Mouse (Mus musculus): ENCODE results near the gene Scgb1c1. TPM values are rescaled to one million over a fixed set of nuclear protein-coding genes. Genes with fewer than 3 reads are reported as not detected.

Scgb1c1 gene
- polyA plus RNA-seq, 1 experiment from 2014 or later, result not detected

DNA sequence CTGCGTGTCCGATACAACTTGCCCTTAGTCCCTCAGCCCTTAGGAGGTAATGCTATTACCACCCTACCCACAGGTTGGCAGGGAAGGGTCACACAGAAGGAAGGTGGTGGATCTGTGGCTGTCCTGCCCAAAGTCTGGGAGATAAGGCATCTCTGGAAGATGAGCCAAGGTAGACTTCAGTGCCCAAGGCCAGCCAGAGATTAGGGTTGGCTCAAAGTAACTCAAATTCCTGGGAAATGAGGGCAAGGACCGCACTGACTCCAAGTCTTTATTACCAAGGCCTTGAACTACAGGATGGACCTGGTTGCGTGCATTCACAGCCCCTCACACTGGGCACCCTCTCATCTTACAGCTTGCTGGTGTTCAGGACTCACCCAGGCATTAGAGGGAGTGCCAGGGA is 6.6 kb downstream of the Scgb1c1 start:
- H3K27ac ChIP-seq (ENCODE audit: low read depth, low read length), result no peak overlapping the region
- H3K9ac ChIP-seq (ENCODE audit: low read depth, low read length), result no peak overlapping the region
- peaks cover 7% of the 10 kb centered on the region; the same call in 1 of the 2 replicates for H3K4me1 ChIP-seq (ENCODE audit: control insufficient read depth, insufficient read depth, low read length)
- H3K27me3 ChIP-seq (ENCODE audit: control insufficient read depth, insufficient read depth, low read length), result no peaks in the 10 kb centered on the region
- H3K36me3 ChIP-seq (ENCODE audit: control insufficient read depth, insufficient read depth, low read length), result peaks cover 35% of the 10 kb centered on the region
- no peak overlapping the region for H3K4me2 ChIP-seq (replicated peaks; ENCODE audit: low read depth, low read length)
- H3K9me3 ChIP-seq (ENCODE audit: control insufficient read depth, low read length), result no peaks in the 10 kb centered on the region
- no peak for ATAC-seq (ENCODE audit: low FRiP score, low TSS enrichment)
- WGBS, result 87% methylated on average over 4 of the region's 4 CpGs
- no peak overlapping the region for H3K4me3 ChIP-seq (ENCODE audit: low read length)

DNA sequence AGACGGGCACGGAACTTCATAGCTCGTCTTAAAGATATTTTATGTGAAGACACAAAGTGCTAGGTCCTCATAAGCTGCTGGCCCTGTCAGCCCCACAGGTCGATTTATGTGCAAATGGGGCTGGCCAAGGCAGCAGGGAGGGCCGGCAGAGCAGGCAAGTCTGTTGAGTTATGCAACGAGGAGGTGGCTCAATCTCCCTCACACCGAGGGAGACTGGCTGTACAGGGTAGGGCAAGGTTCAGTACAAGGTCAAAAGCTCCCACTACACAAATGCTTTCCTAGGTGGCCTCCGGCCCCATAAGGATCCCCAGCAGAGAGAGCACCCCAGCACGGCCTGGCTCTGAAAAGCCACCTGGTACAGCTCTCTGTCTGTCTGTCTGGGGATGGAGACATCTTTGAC is 8.0 kb downstream of the Scgb1c1 start:
- WGBS, result 86% methylated on average over 9 of the region's 9 CpGs
- no peaks in the 10 kb centered on the region for H3K27me3 ChIP-seq (ENCODE audit: control insufficient read depth, insufficient read depth, low read length)
- H3K9ac ChIP-seq (ENCODE audit: low read depth, low read length), result no peak overlapping the region
- H3K9me3 ChIP-seq (ENCODE audit: control insufficient read depth, low read length), result no peaks in the 10 kb centered on the region
- ATAC-seq (ENCODE audit: low FRiP score, low TSS enrichment), result no peak
- no peak overlapping the region for H3K27ac ChIP-seq (ENCODE audit: low read depth, low read length)
- H3K36me3 ChIP-seq (ENCODE audit: control insufficient read depth, insufficient read depth, low read length), result peaks cover 35% of the 10 kb centered on the region
- no peak overlapping the region for H3K4me3 ChIP-seq (ENCODE audit: low read length)
- no peak overlapping the region for H3K4me2 ChIP-seq (replicated peaks; ENCODE audit: low read depth, low read length)
- peaks cover 14% of the 10 kb centered on the region for H3K4me1 ChIP-seq (ENCODE audit: control insufficient read depth, insufficient read depth, low read length)

DNA sequence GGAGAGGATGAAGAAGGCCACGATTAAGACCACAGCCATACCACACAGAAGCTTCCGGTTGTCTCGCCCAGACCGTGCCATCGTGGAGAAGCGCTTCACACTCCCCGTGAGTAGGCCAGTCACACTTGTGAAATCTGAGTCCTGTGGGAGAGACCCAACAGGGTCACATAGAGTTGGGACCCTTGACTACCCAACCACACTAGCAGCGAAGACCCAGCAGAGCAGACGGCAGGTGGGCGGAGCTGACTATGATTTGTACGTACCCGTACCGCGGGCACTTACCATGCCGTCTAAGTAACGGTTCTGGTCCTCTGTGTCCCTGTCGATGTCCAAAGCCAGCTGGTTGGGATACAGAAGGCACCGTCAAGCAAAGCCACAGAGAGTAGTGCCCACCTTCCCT is 9.1 kb downstream of the Scgb1c1 start:
- H3K36me3 ChIP-seq (ENCODE audit: control insufficient read depth, insufficient read depth, low read length), result peaks cover 41% of the 10 kb centered on the region
- no peak overlapping the region; the same call in 1 of the 2 replicates for H3K4me3 ChIP-seq (ENCODE audit: low read length)
- H3K27me3 ChIP-seq (ENCODE audit: control insufficient read depth, insufficient read depth, low read length), result no peaks in the 10 kb centered on the region
- no peaks in the 10 kb centered on the region for H3K9me3 ChIP-seq (ENCODE audit: control insufficient read depth, low read length)
- peak overlapping the region; percentile 88; the same call in 1 of the 2 replicates for H3K4me2 ChIP-seq (replicated peaks; ENCODE audit: low read depth, low read length)
- 87% methylated on average over 18 of the region's 18 CpGs for WGBS
- ATAC-seq (ENCODE audit: low FRiP score, low TSS enrichment), result no peak
- peaks cover 15% of the 10 kb centered on the region for H3K4me1 ChIP-seq (ENCODE audit: control insufficient read depth, insufficient read depth, low read length)
- H3K9ac ChIP-seq (ENCODE audit: low read depth, low read length), result no peak overlapping the region
- no peak overlapping the region for H3K27ac ChIP-seq (ENCODE audit: low read depth, low read length)

DNA sequence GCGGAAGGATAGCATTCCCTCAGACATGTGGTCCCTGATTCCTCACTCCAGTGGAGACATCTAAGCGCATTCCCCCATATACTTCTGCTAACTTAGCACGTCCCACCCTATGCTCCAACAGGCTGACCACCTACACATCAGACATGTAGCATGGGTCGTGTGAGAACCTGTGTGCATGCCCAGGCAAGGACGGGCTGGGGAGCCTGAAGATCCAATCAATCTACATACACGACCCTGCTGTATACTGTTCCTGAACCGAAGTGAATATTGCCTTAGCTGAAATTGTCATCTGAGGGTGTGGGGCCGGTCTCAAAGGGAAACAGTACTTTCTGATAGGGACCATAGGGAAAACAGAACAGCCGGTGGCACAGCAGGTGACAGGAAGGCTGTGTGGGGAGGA is 9.8 kb downstream of the Scgb1c1 start:
- Histone ChIP-seq H3K4me2 (replicated peaks; ENCODE audit: low read depth, low read length) (peak overlapping the region; percentile 88), H3K9ac (ENCODE audit: low read depth, low read length) (peak overlapping the region; percentile 92), H3K36me3 (ENCODE audit: control insufficient read depth, insufficient read depth, low read length) (peaks cover 43% of the 10 kb centered on the region), H3K27ac (ENCODE audit: low read depth, low read length) (no peak overlapping the region), H3K4me1 (ENCODE audit: control insufficient read depth, insufficient read depth, low read length) (peaks cover 15% of the 10 kb centered on the region), H3K27me3 (ENCODE audit: control insufficient read depth, insufficient read depth, low read length) (no peaks in the 10 kb centered on the region), H3K4me3 (ENCODE audit: low read length) (peak overlapping the region; percentile 52), H3K9me3 (ENCODE audit: control insufficient read depth, low read length) (no peaks in the 10 kb centered on the region)
- no peak for ATAC-seq (ENCODE audit: low FRiP score, low TSS enrichment)
- WGBS, result 77% methylated on average over 9 of the region's 9 CpGs

- Histone ChIP-seq H3K4me3 (ENCODE audit: low read length) (peak within 1 kb of the TSS; percentile 52), H3K4me2 (replicated peaks; ENCODE audit: low read depth, low read length) (peak within 1 kb of the TSS; percentile 88), H3K27me3 (ENCODE audit: control insufficient read depth, insufficient read depth, low read length) (no peaks in the 10 kb centered on the region), H3K27ac (ENCODE audit: low read depth, low read length) (peak within 1 kb of the TSS; percentile 75), H3K4me1 (ENCODE audit: control insufficient read depth, insufficient read depth, low read length) (peaks cover 15% of the 10 kb centered on the region), H3K9me3 (ENCODE audit: control insufficient read depth, low read length) (no peaks in the 10 kb centered on the region), H3K36me3 (ENCODE audit: control insufficient read depth, insufficient read depth, low read length) (peaks cover 52% of the 10 kb centered on the region), H3K9ac (ENCODE audit: low read depth, low read length) (peak within 1 kb of the TSS; percentile 92)
- under 1% methylated on average over 51 of the region's 51 CpGs for WGBS
- ATAC-seq (ENCODE audit: low FRiP score, low TSS enrichment), result peak; percentile 82
Measured at GRCm38 (mm10) chr7:140855860-140856784, 10.8 kb downstream of the Scgb1c1 start, which contains the start of gene Gm45785. Gene Gm45785, minus strand, starts transcription at chr7:140856331.

DNA sequence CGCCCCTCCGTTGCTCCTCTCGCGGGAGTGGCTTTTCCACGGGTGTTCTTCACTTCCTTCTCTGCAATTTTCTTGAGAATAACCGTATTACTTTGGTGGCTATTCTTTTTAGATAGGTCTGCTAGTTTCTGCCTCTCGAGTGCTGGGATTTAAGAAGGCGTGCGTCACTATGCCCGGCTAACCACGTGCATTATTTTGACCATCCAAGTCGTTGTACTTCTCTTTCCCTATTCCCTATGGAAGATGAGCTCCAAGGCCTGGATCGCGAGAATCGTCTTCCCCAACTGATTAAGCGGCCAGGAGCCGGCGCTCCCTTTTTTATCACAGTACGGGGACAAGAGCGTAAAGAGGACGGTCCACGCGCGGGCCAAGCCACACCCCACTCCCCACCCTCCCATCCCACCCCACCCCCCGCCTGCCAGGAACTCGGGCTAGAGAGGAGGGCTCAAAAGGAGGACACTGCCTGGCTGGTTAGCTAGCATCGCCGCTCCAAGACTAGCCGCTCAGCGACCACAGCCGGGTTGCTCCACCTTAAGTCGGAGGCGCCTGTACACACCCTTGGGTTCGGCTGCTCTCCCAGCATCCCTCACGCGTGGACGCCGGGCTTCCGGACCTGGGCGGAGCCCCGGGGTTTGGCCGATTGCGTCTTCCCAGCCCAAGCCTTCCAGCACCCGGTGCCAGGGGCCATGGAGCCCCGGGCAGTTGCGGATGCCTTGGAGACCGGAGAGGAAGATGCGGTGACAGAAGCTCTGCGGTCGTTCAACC is 11.6 kb downstream of the Scgb1c1 start, which contains the start of gene Ric8a:
Gene Ric8a (plus strand): TSS at position 173 of the 765 bp plus-strand sequence.
- Histone ChIP-seq H3K36me3 (ENCODE audit: control insufficient read depth, insufficient read depth, low read length) (peaks cover 55% of the 10 kb centered on the region), H3K4me2 (replicated peaks; ENCODE audit: low read depth, low read length) (peak within 1 kb of the TSS; percentile 88), H3K27ac (ENCODE audit: low read depth, low read length) (peak within 1 kb of the TSS; percentile 75), H3K27me3 (ENCODE audit: control insufficient read depth, insufficient read depth, low read length) (no peaks in the 10 kb centered on the region), H3K9ac (ENCODE audit: low read depth, low read length) (peak within 1 kb of the TSS; percentile 92), H3K4me1 (ENCODE audit: control insufficient read depth, insufficient read depth, low read length) (peaks cover 15% of the 10 kb centered on the region), H3K4me3 (ENCODE audit: low read length) (peak within 1 kb of the TSS; percentile 52), H3K9me3 (ENCODE audit: control insufficient read depth, low read length) (no peaks in the 10 kb centered on the region)
- ATAC-seq (ENCODE audit: low FRiP score, low TSS enrichment), result peak; percentile 84
- under 1% methylated on average over 49 of the region's 50 CpGs for WGBS

- Histone ChIP-seq H3K9me3 (ENCODE audit: control insufficient read depth, low read length) (no peaks in the 10 kb centered on the region), H3K27me3 (ENCODE audit: control insufficient read depth, insufficient read depth, low read length) (no peaks in the 10 kb centered on the region), H3K4me3 (ENCODE audit: low read length) (peak within 1 kb of the TSS; percentile 52), H3K36me3 (ENCODE audit: control insufficient read depth, insufficient read depth, low read length) (peaks cover 55% of the 10 kb centered on the region), H3K4me1 (ENCODE audit: control insufficient read depth, insufficient read depth, low read length) (peaks cover 15% of the 10 kb centered on the region), H3K9ac (ENCODE audit: low read depth, low read length) (peak within 1 kb of the TSS; percentile 92), H3K4me2 (replicated peaks; ENCODE audit: low read depth, low read length) (peak within 1 kb of the TSS; percentile 88), H3K27ac (ENCODE audit: low read depth, low read length) (peak within 1 kb of the TSS; percentile 75)
- 36% methylated on average over 40 of the region's 40 CpGs for WGBS
- ATAC-seq (ENCODE audit: low FRiP score, low TSS enrichment), result peak; percentile 32
Measured at GRCm38 (mm10) chr7:140857550-140858505, 12.5 kb downstream of the Scgb1c1 start, which contains the start of gene Bet1l. Gene Bet1l, minus strand, starts transcription at chr7:140857577.

DNA sequence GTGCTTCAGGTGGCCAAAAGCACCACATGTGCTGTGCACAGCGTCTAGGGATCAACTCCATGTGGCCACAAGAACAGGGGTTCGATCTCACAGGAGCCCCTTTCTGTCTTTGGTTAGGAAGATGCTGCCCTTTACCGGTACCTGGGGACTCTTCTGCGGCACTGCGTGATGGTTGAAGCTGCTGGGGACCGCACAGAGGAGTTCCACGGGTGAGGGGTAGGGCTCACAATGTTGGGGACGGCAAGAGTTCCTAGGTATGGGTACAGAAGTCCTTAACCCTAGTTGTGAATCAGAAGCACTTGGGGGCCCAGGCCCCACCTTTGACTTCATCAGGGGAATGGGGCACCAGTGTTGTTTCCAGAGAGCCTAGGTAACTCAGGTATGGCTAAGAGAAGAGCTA is 13.4 kb downstream of the Scgb1c1 start:
- no peak overlapping the region for H3K4me3 ChIP-seq (ENCODE audit: low read length)
- 92% methylated on average over 8 of the region's 8 CpGs for WGBS
- H3K27ac ChIP-seq (ENCODE audit: low read depth, low read length), result no peak overlapping the region
- peak overlapping the region; percentile 34; the same call in 1 of the 2 replicates for H3K9ac ChIP-seq (ENCODE audit: low read depth, low read length)
- no peak overlapping the region for H3K4me2 ChIP-seq (replicated peaks; ENCODE audit: low read depth, low read length)
- ATAC-seq (ENCODE audit: low FRiP score, low TSS enrichment), result no peak
- H3K9me3 ChIP-seq (ENCODE audit: control insufficient read depth, low read length), result no peaks in the 10 kb centered on the region
- peaks cover 55% of the 10 kb centered on the region for H3K36me3 ChIP-seq (ENCODE audit: control insufficient read depth, insufficient read depth, low read length)
- peaks cover 15% of the 10 kb centered on the region for H3K4me1 ChIP-seq (ENCODE audit: control insufficient read depth, insufficient read depth, low read length)
- no peaks in the 10 kb centered on the region for H3K27me3 ChIP-seq (ENCODE audit: control insufficient read depth, insufficient read depth, low read length)
